Mouse (Mus musculus) neural tube, embryonic 15.5 days (tissue): Measurements from ENCODE around the gene Gpr55. TPM values are rescaled to one million over a fixed set of nuclear protein-coding genes. Genes with fewer than 3 reads are reported as not detected.
A peak's percentile ranks its signal among the peaks of the same experiment; 100 is the strongest.

Experiments
- ATAC-seq: fragments of 200-750 bp; cut with Nextera tagmentation; 2 replicates; pipeline ENCODE4 v1.8.0; 2017; ENCODE audit warnings: mild to moderate bottlenecking, moderate TSS enrichment, moderate library complexity; ENCODE audit not compliant: low FRiP score
- H3K27ac ChIP-seq: fragments of 300-500 bp; sonication (generic); replicated peaks from 2 replicates; pipeline ENCODE4 v1.5.1; 2015; ENCODE audit warnings: mild to moderate bottlenecking, inconsistent platforms
- H3K27me3 ChIP-seq: fragments of 300-500 bp; sonication (generic); replicated peaks from 2 replicates; pipeline ENCODE4 v1.6.1; 2015; ENCODE audit warnings: inconsistent platforms
- H3K36me3 ChIP-seq: fragments of 300-500 bp; sonication (generic); 2 replicates; pipeline ENCODE4 v1.6.1; 2015; ENCODE audit warnings: inconsistent platforms
- H3K4me1 ChIP-seq: fragments of 300-500 bp; sonication (generic); 2 replicates; pipeline ENCODE4 v1.6.1; 2015; ENCODE audit warnings: inconsistent platforms
- H3K4me2 ChIP-seq: fragments of 300-500 bp; sonication (generic); 2 replicates; pipeline ENCODE4 v1.6.1; 2015; ENCODE audit warnings: inconsistent platforms, mild to moderate bottlenecking, moderate library complexity
- H3K4me3 ChIP-seq: fragments of 300-500 bp; sonication (generic); replicated peaks from 2 replicates; pipeline ENCODE4 v1.5.1; 2015; ENCODE audit warnings: mild to moderate bottlenecking, inconsistent platforms
- H3K9ac ChIP-seq: fragments of 300-500 bp; sonication (generic); replicated peaks from 2 replicates; pipeline ENCODE4 v1.6.1; 2015; ENCODE audit warnings: mild to moderate bottlenecking, inconsistent platforms
- H3K9me3 ChIP-seq: fragments of 300-500 bp; sonication (generic); replicated peaks from 2 replicates; pipeline ENCODE4 v1.6.1; 2016; ENCODE audit warnings: inconsistent platforms
- WGBS: fragments of 180-500 bp; shearing (Covaris S2); methylation state at CpG from one replicate; pipeline ENCODE4 v1.1.7; 2015; ENCODE audit warnings: mixed read lengths; 5-methylcytosine and 5-hydroxymethylcytosine counted together
- polyA plus RNA-seq: library from polyadenylated mRNA; unstranded; fragments of >200 nt; fragmentation: Nextera tagmentation; extraction: Ambion mirVana; gene quantifications from 2 replicates; pipeline ENCODE4 v1.2.1, GENCODE M21; 2015

Gpr55 gene
- polyA plus RNA-seq, 1 experiment from 2014 or later, result 0.10 TPM

DNA sequence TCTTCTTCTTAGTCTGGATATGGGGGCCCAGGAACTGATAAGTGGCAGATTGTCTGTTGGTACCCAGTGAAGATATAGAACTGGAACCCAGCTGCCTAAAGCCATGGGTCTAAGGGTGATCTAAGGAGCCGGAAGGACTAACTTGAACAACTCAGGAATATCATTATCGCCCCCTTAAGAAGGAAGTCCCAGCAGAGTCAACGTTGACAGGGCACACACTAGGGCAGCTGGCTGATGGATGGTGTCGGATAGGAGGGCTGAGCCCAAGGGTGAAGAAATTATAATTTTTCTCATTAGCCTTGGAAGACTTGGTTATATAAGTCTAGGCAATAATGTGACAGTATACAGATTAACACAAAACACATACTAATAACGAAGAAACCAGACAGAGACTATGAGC lies 64.7 kb downstream of the Gpr55 start:
- 58% methylated on average over 5 of the region's 5 CpGs for whole genome bisulfite sequencing
- ATAC-seq, result no peak
- peak overlapping the region; percentile 85 for H3K4me3 ChIP-seq
- peak overlapping the region; percentile 88 for H3K4me2 ChIP-seq
- peak overlapping the region; percentile 82 for H3K9ac ChIP-seq
- no peaks in the 10 kb centered on the region for H3K27me3 ChIP-seq
- H3K36me3 ChIP-seq, result no peaks in the 10 kb centered on the region
- H3K27ac ChIP-seq, result peak overlapping the region; percentile 90
- no peaks in the 10 kb centered on the region for H3K9me3 ChIP-seq
- peaks cover 67% of the 10 kb centered on the region for H3K4me1 ChIP-seq

- ATAC-seq, result peak; percentile 46
- Histone ChIP-seq H3K4me2 (peak overlapping the region; percentile 88), H3K27me3 (no peaks in the 10 kb centered on the region), H3K4me3 (peak overlapping the region; percentile 85), H3K27ac (peak overlapping the region; percentile 90), H3K36me3 (no peaks in the 10 kb centered on the region), H3K9ac (peak overlapping the region; percentile 82), H3K4me1 (peaks cover 60% of the 10 kb centered on the region), H3K9me3 (no peaks in the 10 kb centered on the region)
- 4% methylated on average over 15 of the region's 15 CpGs for WGBS
Measured at GRCm38 (mm10) chr1:85895391-85895837, 65.4 kb downstream of the Gpr55 start.

DNA sequence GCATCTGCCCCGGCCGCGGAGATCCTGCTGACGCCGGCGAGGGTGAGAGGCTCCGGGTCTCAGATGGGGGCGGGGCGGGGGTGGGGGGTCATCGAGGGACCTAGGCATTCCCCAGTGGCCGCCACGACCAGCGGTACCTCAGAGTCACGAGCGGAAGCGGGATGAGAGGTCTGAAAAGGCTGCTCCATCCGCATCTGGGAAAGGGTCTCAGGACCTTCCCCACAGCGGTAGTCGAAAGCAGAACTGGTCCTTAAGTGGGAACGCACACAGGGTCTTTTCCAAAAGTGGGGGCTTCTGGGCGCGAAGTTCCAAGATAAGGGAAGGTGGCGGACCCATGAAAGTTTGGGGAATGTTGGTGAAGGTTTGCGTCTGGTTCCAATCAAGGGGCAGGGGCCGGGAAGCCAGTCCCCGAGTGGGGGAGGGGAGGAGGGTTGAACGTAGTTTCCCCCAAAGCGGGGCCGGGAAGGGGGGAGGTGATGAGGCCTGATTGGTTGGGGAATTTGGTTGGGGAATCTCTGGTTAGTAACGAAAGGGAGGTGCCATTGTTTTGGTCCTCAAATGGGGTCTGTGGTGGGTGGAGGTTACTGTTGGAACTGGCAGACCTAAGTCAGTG lies 66.0 kb downstream of the Gpr55 start:
- Histone ChIP-seq H3K4me1 (peaks cover 55% of the 10 kb centered on the region), H3K4me2 (peak overlapping the region; percentile 88), H3K27ac (peak overlapping the region; percentile 90), H3K4me3 (peak overlapping the region; percentile 85), H3K9me3 (no peaks in the 10 kb centered on the region), H3K27me3 (no peaks in the 10 kb centered on the region), H3K36me3 (no peaks in the 10 kb centered on the region), H3K9ac (peak overlapping the region; percentile 82)
- WGBS, result 3% methylated on average over 30 of the region's 30 CpGs
- ATAC-seq, result peak; percentile 54

DNA sequence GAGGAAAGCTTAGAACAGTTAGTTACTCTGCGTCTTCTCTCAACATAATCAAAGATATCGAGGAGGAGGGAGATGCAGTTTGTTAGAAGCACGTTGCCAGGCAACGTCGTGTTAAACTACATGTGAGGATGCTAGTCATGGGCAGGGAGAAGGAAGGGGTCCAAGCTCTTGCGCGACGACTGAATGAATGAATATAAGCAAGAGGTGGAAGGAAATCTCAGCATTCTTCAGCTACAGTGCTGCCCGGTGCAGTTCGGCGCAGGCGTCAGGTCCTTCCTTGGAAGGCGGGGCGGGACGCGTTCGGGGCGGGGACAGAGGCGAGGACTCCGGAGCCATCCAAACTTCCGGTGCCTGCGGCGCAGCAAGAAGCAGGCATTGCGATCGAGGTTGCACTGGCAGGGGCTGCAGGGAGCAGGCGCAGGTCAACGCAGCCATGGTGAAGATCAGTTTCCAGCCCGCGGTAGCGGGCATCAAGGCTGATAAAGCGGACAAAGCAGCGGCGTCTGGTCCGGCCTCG lies 66.5 kb downstream of the Gpr55 start, which contains the start of gene Itm2c:
Gene Itm2c, plus strand, starts transcription at position 51 of the 517 bp plus-strand sequence.
- no peaks in the 10 kb centered on the region for H3K27me3 ChIP-seq
- 2% methylated on average over 34 of the region's 35 CpGs for WGBS
- H3K27ac ChIP-seq, result peak within 1 kb of the TSS; percentile 90
- H3K4me1 ChIP-seq, result peaks cover 50% of the 10 kb centered on the region
- ATAC-seq, result peak; percentile 91
- H3K4me3 ChIP-seq, result peak within 1 kb of the TSS; percentile 85
- no peaks in the 10 kb centered on the region for H3K9me3 ChIP-seq
- H3K9ac ChIP-seq, result peak within 1 kb of the TSS; percentile 82
- H3K4me2 ChIP-seq, result peak within 1 kb of the TSS; percentile 88
- H3K36me3 ChIP-seq, result no peaks in the 10 kb centered on the region

Other genes with a start within 250 kb of the Gpr55 start
- 0.45 and 2.0 TPM in 2 replicates for gene A630001G21Rik, start 182.4 kb downstream of the Gpr55 start, polyA plus RNA-seq
- 42.8 and 45.3 TPM in 2 replicates for gene Cab39, start 167.6 kb downstream of the Gpr55 start, polyA plus RNA-seq
- 185 and 211 TPM in 2 replicates for gene Itm2c, start 66.7 kb downstream of the Gpr55 start, polyA plus RNA-seq
- gene 4933407L21Rik, start 32.5 kb downstream of the Gpr55 start, polyA plus RNA-seq, result 6.7 and 6.8 TPM in 2 replicates
- 0.41 and 0.60 TPM in 2 replicates for gene Spata3, start 55.8 kb upstream of the Gpr55 start, polyA plus RNA-seq
- 7.0 and 7.2 TPM in 2 replicates for gene 2810459M11Rik, start 84.9 kb upstream of the Gpr55 start, polyA plus RNA-seq
- gene Psmd1, start 103.4 kb upstream of the Gpr55 start, polyA plus RNA-seq, result 180 and 184 TPM in 2 replicates
- 0.12 and 0.66 TPM in 2 replicates for gene Htr2b, start 151.0 kb upstream of the Gpr55 start, polyA plus RNA-seq
- 1.2 TPM in 1 of 2 replicates, not detected in the other for gene Gm21972, start 172.6 kb upstream of the Gpr55 start, polyA plus RNA-seq
- gene Armc9, start 193.8 kb upstream of the Gpr55 start, polyA plus RNA-seq, result 35.5 and 35.9 TPM in 2 replicates